Mouse (Mus musculus): ENCODE measurements around the gene Sept8. TPM values are rescaled to one million over a fixed set of nuclear protein-coding genes. Genes with fewer than 3 reads are reported as not detected.
A peak's percentile ranks its signal among the peaks of the same experiment; 100 is the strongest.
"Not testable (repeated sequence)": the region's sequence is repeated elsewhere in the genome, so short reads cannot be mapped to it uniquely, and the experiment has no call there.

The Sept8 gene
- polyA plus RNA-seq, 1 experiment from 2014 or later = 36.7 TPM

DNA sequence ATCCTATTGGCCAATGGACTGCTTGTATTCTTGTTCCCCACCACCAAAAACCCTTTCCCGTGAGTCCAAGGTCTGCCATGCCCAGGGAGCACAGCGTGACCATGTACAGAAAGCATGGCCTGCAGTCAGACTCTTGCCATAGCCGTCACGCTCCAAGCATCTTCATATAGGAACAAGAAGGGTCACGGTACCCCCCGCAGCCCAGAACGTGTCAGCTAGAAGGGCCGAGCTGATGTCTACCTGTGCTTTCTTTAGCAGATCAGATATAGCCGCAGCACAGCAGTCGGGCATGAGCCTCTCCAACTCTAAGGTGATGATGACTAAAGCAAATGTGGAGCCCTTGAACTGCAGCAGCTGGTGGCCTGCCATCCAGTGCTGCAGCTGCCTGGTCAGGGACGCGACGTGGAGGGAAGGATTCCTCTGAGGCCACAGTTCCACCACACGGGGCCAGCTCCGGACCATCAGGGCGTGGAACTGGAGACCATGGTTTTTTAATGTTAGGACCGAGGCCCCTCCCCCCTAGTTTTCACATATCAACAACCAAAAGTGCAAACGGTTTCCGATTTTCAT is 29.1 kb downstream of the Sept8 start:
- Histone ChIP-seq H3K4me2 (no peak overlapping the region), H3K4me3 (replicated peaks) (no peak overlapping the region), H3K4me1 (replicated peaks) (peaks cover 14% of the 10 kb centered on the region), H3K9ac (replicated peaks) (no peak overlapping the region), H3K36me3 (no peaks in the 10 kb centered on the region; the same call in 1 of the 2 replicates), H3K27me3 (no peaks in the 10 kb centered on the region), H3K9me3 (no peaks in the 10 kb centered on the region), H3K27ac (no peak overlapping the region)
- 81% methylated on average over 19 of the region's 19 CpGs for WGBS
- ATAC-seq (ENCODE audit: insufficient number of reproducible peaks, insufficient read depth, low FRiP score, low TSS enrichment, low read depth) = no peak

DNA sequence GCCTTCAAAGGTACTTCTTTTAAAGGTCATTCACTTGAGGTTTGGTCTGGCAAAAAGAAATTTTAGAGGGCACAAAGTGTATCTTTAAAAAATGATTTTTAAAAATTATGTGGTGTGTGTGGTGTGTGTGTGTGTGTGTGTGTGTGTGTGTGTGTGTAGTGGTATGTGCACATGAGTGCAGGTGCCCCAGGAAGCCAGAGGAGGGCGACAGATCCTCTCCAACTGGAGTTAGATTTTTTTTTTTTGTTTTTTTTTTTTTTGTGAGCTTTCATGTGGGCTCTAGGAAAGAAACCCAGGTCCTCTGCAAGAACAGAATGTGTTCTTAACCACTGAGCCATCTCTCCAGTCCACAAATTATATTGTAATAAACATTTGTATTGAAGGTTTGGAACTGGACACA is 31.7 kb downstream of the Sept8 start:
- WGBS = 100% methylated on average over 1 of the region's 1 CpGs

DNA sequence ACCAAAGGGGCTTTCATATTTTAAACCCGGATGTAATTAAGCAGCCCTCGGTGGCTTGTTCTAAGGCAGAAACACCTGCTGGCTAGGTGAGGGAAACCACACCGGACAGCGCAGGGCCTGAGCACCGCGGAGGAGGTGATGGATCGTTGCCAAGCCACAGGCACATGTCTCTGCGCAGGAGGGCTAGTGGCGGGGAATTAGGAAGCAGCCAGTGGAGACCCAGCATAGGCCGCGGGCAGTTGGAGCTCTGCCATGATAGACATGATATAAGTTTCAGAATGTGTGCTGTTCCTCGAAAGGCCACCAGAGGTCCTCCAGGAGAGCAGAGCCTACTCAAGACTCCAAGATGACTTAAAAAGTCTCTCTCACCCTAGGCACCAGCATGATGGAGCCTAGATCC is 32.7 kb downstream of the Sept8 start:
- H3K4me2 ChIP-seq = no peak overlapping the region
- H3K36me3 ChIP-seq = no peaks in the 10 kb centered on the region
- no peak overlapping the region for H3K9ac ChIP-seq (replicated peaks)
- ATAC-seq (ENCODE audit: insufficient number of reproducible peaks, insufficient read depth, low FRiP score, low TSS enrichment, low read depth) = no peak
- no peaks in the 10 kb centered on the region for H3K9me3 ChIP-seq
- 78% methylated on average over 12 of the region's 12 CpGs for WGBS
- H3K27ac ChIP-seq = no peak overlapping the region
- no peak overlapping the region for H3K4me3 ChIP-seq (replicated peaks)
- peaks cover 7% of the 10 kb centered on the region; the same call in 1 of the 2 replicates for H3K4me1 ChIP-seq (replicated peaks)
- H3K27me3 ChIP-seq = no peaks in the 10 kb centered on the region

More for the DNA sequence above, 31.7 kb downstream of the Sept8 start:
- H3K27ac ChIP-seq = no peak overlapping the region
- peaks cover 14% of the 10 kb centered on the region for H3K4me1 ChIP-seq (replicated peaks)
- H3K9ac ChIP-seq (replicated peaks) = no peak overlapping the region
- no peaks in the 10 kb centered on the region for H3K36me3 ChIP-seq
- no peak overlapping the region for H3K4me2 ChIP-seq
- no peak overlapping the region for H3K4me3 ChIP-seq (replicated peaks)
- H3K27me3 ChIP-seq = no peaks in the 10 kb centered on the region
- H3K9me3 ChIP-seq = no peaks in the 10 kb centered on the region
- ATAC-seq (ENCODE audit: insufficient number of reproducible peaks, insufficient read depth, low FRiP score, low TSS enrichment, low read depth) = no peak

DNA sequence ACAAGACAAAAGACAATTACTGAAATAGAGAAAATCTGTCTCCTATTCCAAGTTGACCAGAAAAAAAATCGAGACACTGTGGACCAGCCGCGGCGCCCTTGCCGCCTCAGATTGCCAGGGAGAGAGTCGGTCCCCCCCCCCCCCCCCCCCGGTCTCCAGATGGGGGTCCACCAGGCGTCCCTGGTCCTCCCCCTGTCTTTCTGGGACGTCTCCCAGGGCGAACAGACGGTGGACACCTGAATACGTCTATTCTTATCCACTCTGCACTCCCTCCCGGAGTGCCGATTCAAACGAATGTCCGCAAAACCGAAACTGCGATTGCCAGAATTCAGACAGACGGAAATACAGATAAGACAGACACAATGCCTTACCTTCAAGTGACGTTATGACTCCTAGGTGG is 37.5 kb downstream of the Sept8 start:
- ATAC-seq (ENCODE audit: insufficient number of reproducible peaks, insufficient read depth, low FRiP score, low TSS enrichment, low read depth); H3K36me3 ChIP-seq; H3K27me3 ChIP-seq; H3K27ac ChIP-seq; H3K4me2 ChIP-seq; H3K9me3 ChIP-seq; H3K9ac ChIP-seq (replicated peaks); H3K4me1 ChIP-seq (replicated peaks); H3K4me3 ChIP-seq (replicated peaks): not testable (repeated sequence)
- WGBS = 96% methylated on average over 14 of the region's 20 CpGs

DNA sequence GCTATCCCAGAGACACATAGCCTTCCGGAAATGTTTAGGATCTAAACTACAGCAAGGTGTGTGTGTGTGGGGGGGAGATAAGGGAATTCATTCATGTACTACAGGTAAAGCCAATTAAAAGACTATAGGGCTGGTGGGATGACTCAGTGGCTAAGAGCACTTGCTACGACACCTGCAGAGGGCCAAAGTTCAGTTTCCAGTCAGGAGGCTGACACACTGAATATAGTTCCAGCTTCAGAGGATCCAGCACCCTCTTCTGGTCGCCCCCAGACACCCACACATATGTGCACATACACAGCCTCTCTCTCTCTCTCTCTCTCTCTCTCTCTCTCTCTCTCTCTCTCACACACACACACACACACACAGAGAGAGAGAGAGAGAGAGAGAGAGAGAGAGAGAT is 38.9 kb downstream of the Sept8 start:
- not testable (repeated sequence) for H3K9ac ChIP-seq (replicated peaks); H3K27me3 ChIP-seq; H3K4me1 ChIP-seq (replicated peaks); H3K4me3 ChIP-seq (replicated peaks); ATAC-seq (ENCODE audit: insufficient number of reproducible peaks, insufficient read depth, low FRiP score, low TSS enrichment, low read depth); H3K4me2 ChIP-seq; H3K27ac ChIP-seq; H3K36me3 ChIP-seq; H3K9me3 ChIP-seq
- WGBS = 92% methylated on average over 1 of the region's 3 CpGs

DNA sequence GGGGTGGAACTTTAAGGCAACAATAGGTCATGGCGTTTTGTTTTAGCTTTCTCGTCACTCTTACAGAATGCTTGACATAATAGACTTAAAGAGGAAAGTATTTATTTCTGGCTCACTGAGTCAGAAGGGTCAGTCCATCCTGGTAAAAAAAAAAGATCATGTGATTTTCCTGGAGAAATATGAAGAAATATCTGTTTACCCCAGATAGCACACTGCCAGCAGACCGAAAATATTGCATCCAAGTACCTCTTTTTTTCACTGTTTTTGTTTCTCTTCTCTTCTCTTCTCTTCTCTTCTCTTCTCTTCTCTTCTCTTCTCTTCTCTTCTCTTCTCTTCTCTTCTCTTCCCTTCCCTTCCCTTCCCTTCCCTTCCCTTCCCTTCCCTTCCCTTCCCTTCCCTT is 40.9 kb downstream of the Sept8 start:
- not testable (repeated sequence) for H3K4me2 ChIP-seq; H3K4me3 ChIP-seq (replicated peaks); H3K9me3 ChIP-seq; H3K27ac ChIP-seq; H3K36me3 ChIP-seq; H3K4me1 ChIP-seq (replicated peaks); ATAC-seq (ENCODE audit: insufficient number of reproducible peaks, insufficient read depth, low FRiP score, low TSS enrichment, low read depth); H3K27me3 ChIP-seq; H3K9ac ChIP-seq (replicated peaks)
- WGBS = 82% methylated on average over 2 of the region's 3 CpGs

DNA sequence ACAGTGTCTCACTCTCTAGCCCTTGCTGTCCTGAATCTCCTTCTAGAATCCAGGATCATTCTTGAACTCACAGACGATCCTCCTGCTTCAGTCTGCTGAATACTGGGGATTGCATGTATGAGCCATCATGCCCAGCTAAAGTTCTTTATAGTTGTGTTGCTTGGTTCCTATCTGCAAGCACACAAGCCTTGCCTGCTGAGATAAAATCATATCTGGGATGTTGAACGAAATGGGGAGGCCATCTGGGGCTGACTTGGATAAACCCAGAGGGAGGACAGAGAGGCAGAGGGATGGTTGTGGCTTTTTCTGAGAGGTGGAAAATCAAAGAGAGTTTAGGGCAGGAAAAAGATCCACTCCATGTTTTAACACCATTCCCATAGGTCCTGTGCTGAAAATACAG is 42.9 kb downstream of the Sept8 start:
- Histone ChIP-seq H3K9ac (replicated peaks) (no peak overlapping the region), H3K27ac (no peak overlapping the region), H3K9me3 (no peaks in the 10 kb centered on the region), H3K4me2 (no peak overlapping the region), H3K4me3 (replicated peaks) (no peak overlapping the region), H3K27me3 (no peaks in the 10 kb centered on the region), H3K36me3 (no peaks in the 10 kb centered on the region), H3K4me1 (replicated peaks) (0 out of 2 replicates have a peak, but pooled peaks cover 4% of the 10 kb centered on the region)
- ATAC-seq (ENCODE audit: insufficient number of reproducible peaks, insufficient read depth, low FRiP score, low TSS enrichment, low read depth) = no peak
- WGBS = 79% methylated on average over 2 of the region's 2 CpGs

DNA sequence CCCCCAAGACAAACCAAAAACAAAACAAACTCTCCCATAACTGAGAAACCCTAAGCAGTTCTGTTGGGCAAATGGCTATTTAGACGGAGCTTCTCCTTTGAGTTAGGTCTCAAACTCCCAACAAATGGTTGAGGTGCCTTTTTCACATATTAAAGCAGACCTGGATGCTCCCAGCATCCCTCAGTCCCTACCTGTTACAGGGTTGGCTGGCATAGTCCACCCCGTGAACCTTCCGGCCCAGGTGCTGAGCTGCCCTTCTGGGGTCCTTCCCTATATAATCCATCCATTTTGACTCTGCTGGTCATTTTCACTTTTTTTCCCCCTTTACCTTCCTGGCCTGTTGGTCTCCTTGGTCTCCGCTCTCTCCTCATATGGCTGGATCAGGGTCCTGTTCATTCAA is 47.6 kb downstream of the Sept8 start:
- Histone ChIP-seq H3K4me3 (replicated peaks) (peak overlapping the region; percentile 69), H3K27me3 (no peaks in the 10 kb centered on the region), H3K4me2 (peak overlapping the region; percentile 76), H3K27ac (no peak overlapping the region), H3K4me1 (replicated peaks) (peaks cover 11% of the 10 kb centered on the region; the same call in 1 of the 2 replicates), H3K9me3 (no peaks in the 10 kb centered on the region), H3K9ac (replicated peaks) (no peak overlapping the region; the same call in 1 of the 2 replicates), H3K36me3 (peaks cover 11% of the 10 kb centered on the region)
- ATAC-seq (ENCODE audit: insufficient number of reproducible peaks, insufficient read depth, low FRiP score, low TSS enrichment, low read depth) = peak; percentile 24; the same call in 1 of the 2 replicates
- WGBS = 93% methylated on average over 4 of the region's 4 CpGs

DNA sequence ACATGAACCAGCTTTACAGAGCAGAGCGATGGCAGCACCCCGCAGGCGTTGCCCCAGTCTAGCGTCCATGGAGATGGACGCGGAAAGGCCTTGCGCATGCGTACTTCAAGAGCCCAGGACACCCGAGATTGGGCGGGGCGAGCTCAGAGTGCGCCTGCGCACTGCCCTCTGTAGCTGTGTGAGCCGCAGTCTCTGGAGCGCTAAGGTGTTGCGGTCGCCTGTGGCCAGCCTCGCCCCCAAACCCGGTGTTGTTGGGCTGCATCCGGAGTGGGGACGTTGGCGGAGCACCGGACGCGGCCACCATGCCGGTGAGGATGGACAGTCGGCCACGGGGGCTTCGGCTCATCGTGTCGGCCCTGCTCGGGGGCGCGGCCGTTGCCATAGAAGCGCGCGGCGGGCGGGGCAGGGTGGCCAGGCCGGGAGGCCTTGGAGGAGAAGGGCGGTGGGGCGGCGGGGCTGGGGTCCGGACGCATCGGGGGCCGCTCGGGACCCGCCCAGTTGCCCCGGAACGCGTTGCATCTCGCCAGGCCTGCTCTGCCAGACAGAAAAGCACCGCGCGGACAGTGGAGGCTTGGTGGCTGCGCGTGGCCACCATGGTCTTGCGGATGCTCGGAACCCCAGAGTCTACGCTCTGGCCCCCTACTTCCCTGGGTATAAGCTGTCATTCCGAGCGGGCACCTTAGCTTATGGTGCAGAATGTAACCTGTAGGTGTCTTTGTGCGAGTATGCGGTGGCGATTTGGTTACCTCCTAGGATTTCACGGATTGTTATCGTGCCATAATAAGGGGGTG is 48.4 kb downstream of the Sept8 start, which contains the start of gene Kif3a:
TSS of gene Kif3a (plus strand) at position 156 of the 791 bp plus-strand sequence.
- peak within 1 kb of the TSS; percentile 69 for H3K4me3 ChIP-seq (replicated peaks)
- H3K9ac ChIP-seq (replicated peaks) = peak within 1 kb of the TSS; percentile 73
- H3K9me3 ChIP-seq = no peaks in the 10 kb centered on the region
- peak within 1 kb of the TSS; percentile 57 for H3K27ac ChIP-seq
- ATAC-seq (ENCODE audit: insufficient number of reproducible peaks, insufficient read depth, low FRiP score, low TSS enrichment, low read depth) = peak; percentile 96
- H3K4me2 ChIP-seq = peak within 1 kb of the TSS; percentile 76
- no peaks in the 10 kb centered on the region for H3K27me3 ChIP-seq
- peaks cover 11% of the 10 kb centered on the region; the same call in 1 of the 2 replicates for H3K4me1 ChIP-seq (replicated peaks)
- WGBS = under 1% methylated on average over 69 of the region's 69 CpGs
- H3K36me3 ChIP-seq = peaks cover 11% of the 10 kb centered on the region

DNA sequence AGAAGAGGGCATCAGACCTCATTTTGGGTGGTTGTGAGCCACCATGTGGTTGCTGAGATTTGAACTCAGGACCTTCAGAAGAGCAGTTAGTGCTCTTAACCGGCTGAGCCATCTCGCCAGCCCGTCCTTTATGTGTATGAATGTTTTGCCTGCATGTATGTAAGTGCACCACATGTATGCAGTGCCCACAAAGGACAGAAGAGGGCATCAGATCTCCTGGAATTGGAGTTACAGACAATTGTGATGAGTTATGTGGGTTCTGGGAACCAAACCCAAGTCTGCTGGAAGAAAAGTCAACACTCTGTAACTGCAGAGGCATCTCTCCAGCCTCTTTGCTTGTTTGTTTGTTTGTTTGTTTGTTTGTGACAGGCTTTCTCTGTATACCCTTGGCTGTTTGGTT is 61.5 kb downstream of the Sept8 start:
- Histone ChIP-seq H3K27me3 (no peaks in the 10 kb centered on the region), H3K9me3 (peaks cover 2% of the 10 kb centered on the region; the same call in 1 of the 2 replicates), H3K4me2 (no peak overlapping the region), H3K4me1 (replicated peaks) (no peaks in the 10 kb centered on the region), H3K36me3 (peaks cover 71% of the 10 kb centered on the region), H3K27ac (no peak overlapping the region), H3K9ac (replicated peaks) (no peak overlapping the region), H3K4me3 (replicated peaks) (no peak overlapping the region)
- 97% methylated on average over 3 of the region's 3 CpGs for WGBS
- no peak for ATAC-seq (ENCODE audit: insufficient number of reproducible peaks, insufficient read depth, low FRiP score, low TSS enrichment, low read depth)

DNA sequence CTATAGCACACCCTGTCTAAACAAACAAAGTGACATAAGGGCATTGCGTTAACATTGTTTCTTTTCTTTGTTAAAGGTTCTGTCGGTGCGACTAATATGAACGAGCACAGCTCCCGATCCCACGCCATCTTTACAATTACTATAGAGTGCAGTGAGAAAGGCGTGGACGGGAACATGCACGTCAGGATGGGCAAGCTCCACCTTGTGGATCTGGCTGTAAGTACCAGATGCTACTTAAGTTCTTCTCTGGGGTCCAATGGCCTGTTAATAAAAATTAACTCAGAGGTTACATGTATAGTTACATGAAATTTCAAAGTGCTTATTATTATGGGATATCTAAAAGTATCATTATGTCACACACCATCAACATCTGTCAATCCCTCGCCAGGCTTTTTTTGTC is 64.1 kb downstream of the Sept8 start:
- Histone ChIP-seq H3K4me2 (no peak overlapping the region), H3K27ac (no peak overlapping the region), H3K9me3 (peaks cover 2% of the 10 kb centered on the region; the same call in 1 of the 2 replicates), H3K9ac (replicated peaks) (no peak overlapping the region), H3K36me3 (peaks cover 77% of the 10 kb centered on the region), H3K27me3 (no peaks in the 10 kb centered on the region), H3K4me1 (replicated peaks) (peaks cover 14% of the 10 kb centered on the region; the same call in 1 of the 2 replicates), H3K4me3 (replicated peaks) (no peak overlapping the region)
- ATAC-seq (ENCODE audit: insufficient number of reproducible peaks, insufficient read depth, low FRiP score, low TSS enrichment, low read depth) = no peak
- WGBS = 82% methylated on average over 10 of the region's 10 CpGs
